Mouse (Mus musculus) heart, embryonic 16.5 days (tissue): ENCODE data around the gene Shisa5. TPM values are rescaled to one million over a fixed set of nuclear protein-coding genes. Genes with fewer than 3 reads are reported as not detected.

Experiments used
- ATAC-seq: fragments of 200-750 bp; cut with Nextera tagmentation; replicated peaks from 2 replicates; pipeline ENCODE4 v1.8.0; 2017; ENCODE audit warnings: moderate number of reproducible peaks; ENCODE audit not compliant: insufficient read depth, low FRiP score; ENCODE audit errors: extremely low read depth
- H3K27ac ChIP-seq: fragments of 300-500 bp; sonication (generic); 2 replicates; pipeline ENCODE4 v1.5.1; 2014; ENCODE audit warnings: mild to moderate bottlenecking, low read length, control low read depth, moderate library complexity
- H3K27me3 ChIP-seq: fragments of 300-500 bp; sonication (generic); 2 replicates; pipeline ENCODE4 v1.6.1; 2014; ENCODE audit warnings: low read length, mixed read lengths; ENCODE audit not compliant: control insufficient read depth, insufficient read depth
- H3K36me3 ChIP-seq: fragments of 300-500 bp; sonication (generic); 2 replicates; pipeline ENCODE4 v1.6.1; 2014; ENCODE audit not compliant: control insufficient read depth, insufficient read depth
- H3K4me1 ChIP-seq: fragments of 300-500 bp; sonication (generic); 2 replicates; pipeline ENCODE4 v1.6.1; 2014; ENCODE audit warnings: low read length, mixed read lengths; ENCODE audit not compliant: control insufficient read depth, insufficient read depth
- H3K4me2 ChIP-seq: fragments of 300-500 bp; sonication (generic); 2 replicates; pipeline ENCODE4 v1.6.1; 2014; ENCODE audit warnings: low read depth, mild to moderate bottlenecking, control low read depth, low read length
- H3K4me3 ChIP-seq: fragments of 300-500 bp; sonication (generic); 2 replicates; pipeline ENCODE4 v1.5.1; 2014; ENCODE audit warnings: mild to moderate bottlenecking, control low read depth, low read length
- H3K9ac ChIP-seq: fragments of 300-500 bp; sonication (generic); 2 replicates; pipeline ENCODE4 v1.6.1; 2014; ENCODE audit warnings: low read length, control low read depth
- H3K9me3 ChIP-seq: fragments of 300-500 bp; sonication (generic); replicated peaks from 2 replicates; pipeline ENCODE4 v1.6.1; 2016; ENCODE audit warnings: low read length; ENCODE audit not compliant: control insufficient read depth
- WGBS: fragments of 180-500 bp; shearing (Covaris S2); extraction: QIAGEN DNeasy Blood & Tissue Kit; methylation state at CpG from one replicate; pipeline ENCODE4 v1.1.7; 2014; 5-methylcytosine and 5-hydroxymethylcytosine counted together
- polyA plus RNA-seq: library from polyadenylated mRNA; unstranded; fragments of >200 nt; fragmentation: Nextera tagmentation; extraction: Ambion mirVana; gene quantifications from 2 replicates; pipeline ENCODE4 v1.2.1, GENCODE M21; 2015

The Shisa5 gene
- polyA plus RNA-seq, 1 experiment from 2014 or later: 84.5 TPM

GRCm38 (mm10) chr9:109032435-109032834 is 5.9 kb upstream of the Shisa5 start:
- Histone ChIP-seq H3K27ac (no peak overlapping the region), H3K27me3 (no peaks in the 10 kb centered on the region), H3K4me1 (peaks cover 2% of the 10 kb centered on the region; the same call in 1 of the 2 replicates), H3K4me3 (no peak overlapping the region), H3K9ac (no peak overlapping the region), H3K4me2 (no peak overlapping the region), H3K36me3 (no peaks in the 10 kb centered on the region), H3K9me3 (no peaks in the 10 kb centered on the region)
- no peak for ATAC-seq
- 77% methylated on average over 6 of the region's 6 CpGs for WGBS

GRCm38 (mm10) chr9:109038901-109039364 is 568 bp downstream of the Shisa5 start:
- H3K9me3 ChIP-seq: no peaks in the 10 kb centered on the region
- H3K4me1 ChIP-seq: peaks cover 22% of the 10 kb centered on the region
- H3K4me2 ChIP-seq: peak overlapping the region; percentile 81
- no peaks in the 10 kb centered on the region for H3K36me3 ChIP-seq
- no peaks in the 10 kb centered on the region for H3K27me3 ChIP-seq
- peak overlapping the region; percentile 85 for H3K9ac ChIP-seq
- H3K4me3 ChIP-seq: peak overlapping the region; percentile 77
- 20% methylated on average over 8 of the region's 8 CpGs for WGBS
- peak overlapping the region; percentile 82 for H3K27ac ChIP-seq
- ATAC-seq: peak; percentile 63

- H3K4me3 ChIP-seq: peak overlapping the region; percentile 77
- no peak overlapping the region for H3K27ac ChIP-seq
- WGBS: 70% methylated on average over 4 of the region's 4 CpGs
- no peaks in the 10 kb centered on the region for H3K27me3 ChIP-seq
- no peak overlapping the region for H3K9ac ChIP-seq
- H3K4me2 ChIP-seq: peak overlapping the region; percentile 81
- H3K36me3 ChIP-seq: no peaks in the 10 kb centered on the region
- H3K4me1 ChIP-seq: peaks cover 22% of the 10 kb centered on the region
- ATAC-seq: no peak
- H3K9me3 ChIP-seq: no peaks in the 10 kb centered on the region
These were observed 1.3 kb downstream of the Shisa5 start for GRCm38 (mm10) chr9:109039681-109040080.

GRCm38 (mm10) chr9:109040216-109040615 is 1.9 kb downstream of the Shisa5 start:
- H3K27me3 ChIP-seq: no peaks in the 10 kb centered on the region
- H3K4me1 ChIP-seq: peaks cover 22% of the 10 kb centered on the region
- H3K4me2 ChIP-seq: peak overlapping the region; percentile 81
- no peaks in the 10 kb centered on the region for H3K9me3 ChIP-seq
- no peak for ATAC-seq
- H3K4me3 ChIP-seq: peak overlapping the region; percentile 5; the same call in 1 of the 2 replicates
- H3K36me3 ChIP-seq: no peaks in the 10 kb centered on the region
- WGBS: 74% methylated on average over 8 of the region's 8 CpGs
- H3K27ac ChIP-seq: no peak overlapping the region
- H3K9ac ChIP-seq: no peak overlapping the region

GRCm38 (mm10) chr9:109040906-109041305 is 2.5 kb downstream of the Shisa5 start:
- Histone ChIP-seq H3K4me3 (peak overlapping the region; percentile 5; the same call in 1 of the 2 replicates), H3K27me3 (no peaks in the 10 kb centered on the region), H3K4me2 (peak overlapping the region; percentile 81), H3K9me3 (no peaks in the 10 kb centered on the region), H3K27ac (no peak overlapping the region), H3K9ac (peak overlapping the region; percentile 49), H3K4me1 (peaks cover 22% of the 10 kb centered on the region), H3K36me3 (no peaks in the 10 kb centered on the region)
- 22% methylated on average over 6 of the region's 6 CpGs for WGBS
- ATAC-seq: 0 out of 2 replicates have a peak, but pooled peaks have one; percentile 23

- H3K4me3 ChIP-seq: peak overlapping the region; percentile 5; the same call in 1 of the 2 replicates
- WGBS: 33% methylated on average over 7 of the region's 7 CpGs
- no peak overlapping the region for H3K27ac ChIP-seq
- H3K9me3 ChIP-seq: no peaks in the 10 kb centered on the region
- no peak for ATAC-seq
- 0 out of 2 replicates have a peak, but pooled peaks cover under 1% of the 10 kb centered on the region for H3K36me3 ChIP-seq
- peak overlapping the region; percentile 81; the same call in 1 of the 2 replicates for H3K4me2 ChIP-seq
- peaks cover 22% of the 10 kb centered on the region for H3K4me1 ChIP-seq
- H3K9ac ChIP-seq: peak overlapping the region; percentile 49; the same call in 1 of the 2 replicates
- H3K27me3 ChIP-seq: no peaks in the 10 kb centered on the region
These were observed 3.0 kb downstream of the Shisa5 start for GRCm38 (mm10) chr9:109041351-109041750.

- no peak for ATAC-seq
- Histone ChIP-seq H3K27ac (no peak overlapping the region), H3K4me1 (peaks cover under 1% of the 10 kb centered on the region; the same call in 1 of the 2 replicates)
These were observed 7.9 kb downstream of the Shisa5 start for GRCm38 (mm10) chr9:109046306-109046705.

GRCm38 (mm10) chr9:109049316-109049715 is 11.0 kb downstream of the Shisa5 start:
- H3K27ac ChIP-seq: no peak overlapping the region
- peaks cover 7% of the 10 kb centered on the region; the same call in 1 of the 2 replicates for H3K36me3 ChIP-seq
- no peaks in the 10 kb centered on the region for H3K9me3 ChIP-seq
- no peak for ATAC-seq
- H3K4me2 ChIP-seq: no peak overlapping the region
- 73% methylated on average over 7 of the region's 7 CpGs for WGBS
- no peak overlapping the region for H3K9ac ChIP-seq
- H3K4me1 ChIP-seq: 0 out of 2 replicates have a peak, but pooled peaks cover 3% of the 10 kb centered on the region
- no peaks in the 10 kb centered on the region for H3K27me3 ChIP-seq
- no peak overlapping the region for H3K4me3 ChIP-seq

More at GRCm38 (mm10) chr9:109046306-109046705, 7.9 kb downstream of the Shisa5 start:
- no peaks in the 10 kb centered on the region for H3K27me3 ChIP-seq
- H3K36me3 ChIP-seq: peaks cover 5% of the 10 kb centered on the region; the same call in 1 of the 2 replicates
- no peaks in the 10 kb centered on the region for H3K9me3 ChIP-seq
- H3K9ac ChIP-seq: no peak overlapping the region
- no peak overlapping the region for H3K4me3 ChIP-seq
- no peak overlapping the region for H3K4me2 ChIP-seq
- 42% methylated on average over 5 of the region's 5 CpGs for WGBS

GRCm38 (mm10) chr9:109049996-109050673 is 11.8 kb downstream of the Shisa5 start:
- no peaks in the 10 kb centered on the region for H3K27me3 ChIP-seq
- no peaks in the 10 kb centered on the region for H3K9me3 ChIP-seq
- 79% methylated on average over 9 of the region's 9 CpGs for WGBS
- no peak for ATAC-seq
- no peak overlapping the region for H3K4me2 ChIP-seq
- peaks cover 7% of the 10 kb centered on the region; the same call in 1 of the 2 replicates for H3K36me3 ChIP-seq
- no peak overlapping the region for H3K9ac ChIP-seq
- no peak overlapping the region for H3K4me3 ChIP-seq
- no peak overlapping the region for H3K27ac ChIP-seq
- peaks cover 7% of the 10 kb centered on the region; the same call in 1 of the 2 replicates for H3K4me1 ChIP-seq
